Mouse (Mus musculus): ENCODE measurements around the gene Serp2.

Serp2 gene

DNA sequence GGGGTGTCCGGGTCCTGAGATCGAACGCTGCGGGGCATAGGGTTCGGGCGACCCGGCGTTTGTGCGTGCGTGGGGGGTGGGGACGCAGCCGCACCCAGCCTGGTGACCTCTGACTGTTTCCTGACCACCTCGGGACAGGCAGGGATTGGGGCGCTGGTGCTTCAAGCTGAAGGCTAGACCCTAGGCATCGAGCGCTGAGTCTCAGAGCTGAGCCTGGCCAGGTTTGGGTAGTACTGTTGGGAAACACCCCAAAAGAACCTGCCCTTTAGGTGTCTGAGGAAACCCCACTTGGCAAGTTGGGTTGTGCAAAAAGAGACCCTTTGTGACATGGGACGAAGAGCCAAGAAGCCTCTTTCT lies at the start of gene Serp2:
Gene Serp2, minus strand, starts transcription at position 38 of the 357 bp plus-strand sequence.
- no peak for DNase-seq (ENCODE audit: low spot score in 2 of 2)

GRCm38 (mm10) chr14:76605931-76606534 lies 49.3 kb upstream of the Serp2 start:
- no peak for DNase-seq (ENCODE audit: low spot score in 2 of 2)

DNA sequence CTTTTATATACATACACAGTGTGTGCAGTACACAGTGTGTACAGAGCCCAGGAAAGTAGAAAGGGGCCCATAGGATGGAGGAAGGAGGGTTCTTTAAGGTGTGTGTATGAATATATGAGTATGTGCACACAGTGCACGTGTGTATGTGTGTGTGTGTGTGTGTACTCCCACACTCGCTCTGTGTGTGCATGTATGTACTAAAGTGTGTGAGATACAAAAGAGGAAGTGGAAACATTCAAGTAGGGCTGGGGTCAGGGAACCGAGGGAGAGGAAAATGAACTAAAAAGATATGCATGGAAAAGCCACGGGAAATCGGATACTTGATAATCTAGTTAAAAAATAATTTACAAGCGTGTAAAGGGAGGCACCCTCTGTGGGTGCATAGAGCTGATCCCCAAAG lies 47.3 kb upstream of the Serp2 start:
- no peak for DNase-seq (ENCODE audit: low spot score in 2 of 2)

DNA sequence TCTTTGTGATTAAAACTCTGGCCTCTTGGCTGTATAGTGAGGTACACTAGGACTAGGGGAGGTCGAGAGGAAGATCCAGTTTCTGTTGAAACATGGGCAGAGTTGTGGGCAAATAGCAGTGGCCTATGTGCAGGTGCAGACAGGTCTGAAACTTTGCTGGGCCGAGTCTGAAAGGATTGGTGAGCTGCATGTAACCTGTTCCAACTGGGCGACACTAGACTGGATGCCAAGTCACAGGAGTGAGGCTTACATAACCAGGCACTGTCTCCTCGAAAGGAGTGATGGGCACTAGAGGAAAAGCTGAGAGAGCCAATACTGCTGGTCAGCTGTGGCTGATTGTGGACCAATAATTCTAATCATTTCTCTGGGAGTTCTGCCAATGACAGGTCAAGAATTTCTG lies 45.0 kb upstream of the Serp2 start:
- DNase-seq (ENCODE audit: low spot score in 2 of 2), result no peak

- DNase-seq (ENCODE audit: low spot score in 2 of 2), result no peak
Measured at GRCm38 (mm10) chr14:76600391-76600790, 43.7 kb upstream of the Serp2 start.

- DNase-seq (ENCODE audit: low spot score in 2 of 2), result no peak
Measured at GRCm38 (mm10) chr14:76599706-76600105, 43.0 kb upstream of the Serp2 start.

GRCm38 (mm10) chr14:76598518-76599216 lies 42.0 kb upstream of the Serp2 start:
- peak in 1 of 2 experiments; percentile 40 for DNase-seq (ENCODE audit: low spot score in 2 of 2)

GRCm38 (mm10) chr14:76597751-76598150 lies 41.1 kb upstream of the Serp2 start:
- no peak for DNase-seq (ENCODE audit: low spot score in 2 of 2)

DNA sequence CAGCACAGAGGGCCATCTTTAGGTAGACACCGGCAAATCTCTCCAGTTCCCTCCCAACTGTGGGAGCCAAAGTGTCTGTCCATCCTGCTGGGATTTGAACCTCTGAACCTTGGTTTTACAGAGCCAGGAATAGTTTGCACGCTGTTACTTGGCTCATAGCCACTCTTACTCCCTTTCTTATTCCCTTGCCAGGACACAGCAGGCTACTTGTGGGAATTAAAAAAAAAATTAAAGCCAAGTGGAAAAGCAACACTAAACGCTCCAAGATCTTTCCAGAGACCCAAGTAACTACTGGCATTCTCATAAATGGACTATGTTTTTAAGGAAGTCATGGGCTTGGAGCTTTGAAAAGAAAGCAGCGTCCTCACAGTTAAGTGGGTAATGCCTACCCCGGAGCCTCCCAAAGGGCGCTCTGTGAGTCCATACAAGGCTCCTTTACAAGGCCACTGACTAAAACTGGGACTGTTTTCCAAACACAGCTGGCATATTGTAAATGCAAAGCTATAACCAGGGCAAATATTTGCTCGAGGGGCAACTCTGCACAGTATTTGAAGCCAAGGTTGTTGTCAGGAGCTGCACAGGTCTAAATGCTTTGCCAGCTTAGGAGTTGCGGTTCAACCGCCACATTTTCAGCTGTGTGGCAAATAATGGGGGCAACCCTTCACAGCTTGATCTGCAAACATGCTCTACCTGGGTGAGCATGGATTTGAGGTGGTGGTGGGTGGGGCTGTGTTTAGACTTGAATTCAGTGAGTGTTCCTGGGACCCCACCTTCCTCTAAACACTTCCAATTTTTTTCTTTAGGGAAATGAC lies 38.6 kb upstream of the Serp2 start:
- DNase-seq (ENCODE audit: low spot score in 2 of 2), result no peak

DNA sequence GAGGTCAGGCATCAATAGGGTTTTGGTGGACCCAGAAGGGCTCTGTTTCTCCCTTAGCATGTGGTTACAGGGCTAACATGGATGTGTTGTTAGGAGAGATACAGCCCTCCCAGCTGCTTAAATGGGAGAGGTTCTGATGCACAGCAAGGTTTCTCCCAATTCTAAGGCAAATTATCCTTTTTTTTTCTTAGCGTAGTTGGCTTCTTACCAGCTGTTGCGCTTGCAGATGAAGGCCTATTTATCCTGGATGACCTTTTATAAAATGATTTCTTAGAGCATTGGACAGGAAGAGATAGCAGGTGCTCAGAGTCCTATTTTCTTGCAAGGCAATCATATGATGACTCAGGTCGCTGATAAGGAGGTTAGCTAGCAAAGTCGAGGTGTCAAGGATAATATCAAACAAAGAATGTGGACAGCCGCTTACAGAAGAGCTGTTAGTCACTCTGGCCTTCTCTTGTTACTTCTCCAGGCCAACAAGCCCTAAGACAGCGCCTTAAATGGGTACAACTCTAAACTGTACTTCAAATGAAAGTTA lies 37.7 kb upstream of the Serp2 start:
- no peak for DNase-seq (ENCODE audit: low spot score in 2 of 2)

DNA sequence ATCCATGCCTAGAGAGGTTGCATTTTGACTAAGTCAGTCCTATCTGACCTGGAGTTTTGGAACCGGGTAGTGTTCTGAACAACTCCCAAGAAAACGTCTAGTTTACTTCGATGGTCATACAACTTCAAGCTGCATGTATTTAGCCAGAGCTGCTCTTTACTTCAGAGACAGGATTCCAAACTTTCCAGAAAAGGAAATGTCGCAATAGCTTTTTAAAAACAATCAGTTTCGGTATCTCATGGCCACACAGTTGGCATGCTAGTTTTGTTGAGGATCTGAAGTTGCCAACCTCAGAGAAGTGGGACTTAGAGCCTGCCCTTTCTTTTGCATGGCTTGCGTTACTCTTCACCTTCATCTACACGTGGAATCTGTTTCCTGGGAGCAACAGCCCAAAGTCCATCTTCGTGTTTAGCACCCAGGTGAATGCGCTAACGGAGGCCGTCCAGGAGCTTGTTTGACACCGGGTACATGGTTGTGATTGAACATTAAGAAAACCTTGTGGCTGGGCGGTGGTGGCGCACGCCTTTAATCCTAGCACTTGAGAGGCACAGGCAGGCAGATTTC lies 37.0 kb upstream of the Serp2 start:
- DNase-seq (ENCODE audit: low spot score in 2 of 2), result no peak

GRCm38 (mm10) chr14:76592721-76593120 lies 36.0 kb upstream of the Serp2 start:
- DNase-seq (ENCODE audit: low spot score in 2 of 2), result no peak

DNA sequence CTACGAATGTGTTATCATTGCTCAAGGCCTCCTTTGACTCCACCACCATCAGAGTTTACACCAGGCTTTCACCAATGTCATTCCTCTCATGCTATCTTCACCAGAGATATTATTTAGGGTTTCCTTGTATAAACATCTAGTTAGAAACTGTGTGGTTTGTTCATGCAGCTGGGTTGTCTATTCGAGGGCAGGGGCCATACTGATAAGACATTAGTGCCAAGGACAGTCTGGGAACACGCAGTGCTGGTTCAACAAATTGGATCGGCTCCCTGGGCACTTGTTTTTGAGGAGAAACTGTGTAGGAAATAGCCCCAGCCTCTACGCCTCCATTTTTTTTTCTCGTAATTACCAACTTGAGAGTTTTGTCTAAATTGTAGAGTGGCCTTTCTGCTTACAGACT lies 35.4 kb upstream of the Serp2 start:
- DNase-seq (ENCODE audit: low spot score in 2 of 2), result no peak

- no peak for DNase-seq (ENCODE audit: low spot score in 2 of 2)
Measured at GRCm38 (mm10) chr14:76590134-76590533, 33.4 kb upstream of the Serp2 start.

GRCm38 (mm10) chr14:76589671-76590070 lies 33.0 kb upstream of the Serp2 start:
- no peak for DNase-seq (ENCODE audit: low spot score in 2 of 2)

DNA sequence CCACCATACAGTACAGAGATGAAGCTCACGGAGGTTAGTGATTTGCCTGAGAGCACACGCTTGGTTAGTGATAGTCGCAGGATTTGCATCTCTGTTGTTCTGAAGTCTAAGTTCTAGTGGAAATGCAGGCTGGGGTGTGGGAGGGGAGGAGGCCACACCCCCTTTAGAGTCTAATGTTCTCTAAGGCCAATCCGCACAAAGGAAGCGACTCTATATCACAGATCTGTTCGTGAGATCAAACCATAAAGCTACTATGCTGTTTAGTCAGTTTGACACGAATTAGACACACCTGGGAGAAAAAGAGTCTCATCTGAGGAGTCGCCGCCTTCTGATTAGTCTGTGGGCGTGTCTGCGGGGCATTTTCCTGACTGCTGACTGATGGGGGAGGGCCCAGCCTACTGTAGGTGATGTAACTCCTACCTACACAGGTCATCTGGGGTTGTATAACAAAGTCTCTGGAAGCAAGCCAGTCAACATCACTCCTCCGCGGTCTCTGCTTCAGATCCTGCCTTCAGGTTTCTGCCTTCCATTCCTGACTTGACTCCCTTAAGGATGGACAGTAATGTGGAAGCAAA lies 29.2 kb upstream of the Serp2 start:
- DNase-seq (ENCODE audit: low spot score in 2 of 2), result no peak

GRCm38 (mm10) chr14:76583985-76584384 lies 27.3 kb upstream of the Serp2 start:
- no peak for DNase-seq (ENCODE audit: low spot score in 2 of 2)

DNA sequence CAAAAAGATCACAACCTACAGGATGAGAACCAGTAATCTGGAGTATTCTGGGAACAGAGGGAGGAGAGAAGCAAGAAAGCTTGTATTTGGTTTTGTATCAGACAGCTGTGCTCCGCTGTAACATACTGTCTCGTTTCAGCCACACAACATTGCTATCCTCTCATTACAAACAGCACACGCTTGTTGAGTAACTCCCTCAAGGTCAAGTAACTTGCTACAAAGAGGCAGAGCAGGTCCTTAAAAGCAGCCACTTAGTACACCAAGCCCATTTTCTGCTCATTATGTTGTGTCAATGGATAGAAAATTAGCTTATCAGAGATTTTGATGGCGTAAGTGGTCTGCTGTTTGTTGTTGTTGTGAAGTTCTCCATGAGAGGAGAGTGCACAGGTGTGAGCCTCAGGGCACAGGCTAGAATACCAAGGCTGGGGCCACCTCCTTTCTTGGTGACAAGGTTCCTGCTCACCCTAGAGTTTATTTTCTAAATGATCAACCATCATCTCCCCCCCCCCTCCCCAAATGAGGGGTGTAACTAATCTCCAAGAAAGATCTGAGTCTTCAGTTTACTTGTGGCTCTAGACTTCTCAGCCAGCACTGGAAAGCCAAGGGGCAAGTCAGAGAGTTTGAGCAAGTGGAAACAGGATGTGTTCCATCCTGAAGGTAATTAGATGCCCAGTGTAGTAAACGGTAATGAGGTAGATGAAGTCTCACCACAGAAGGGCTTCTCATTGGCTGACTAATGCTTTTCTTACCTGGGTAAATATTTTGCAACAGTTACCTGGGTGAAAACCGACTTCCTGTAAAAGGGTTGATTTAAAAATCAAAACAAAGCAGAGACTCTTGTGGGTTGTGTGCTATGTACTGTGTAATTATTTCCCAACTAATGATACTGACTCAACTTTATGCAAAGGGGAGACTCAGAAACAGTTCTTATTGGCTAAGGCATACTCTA lies 25.6 kb upstream of the Serp2 start:
- no peak for DNase-seq (ENCODE audit: low spot score in 2 of 2)

- DNase-seq (ENCODE audit: low spot score in 2 of 2), result no peak
Measured at GRCm38 (mm10) chr14:76579660-76580061, 23.0 kb upstream of the Serp2 start.

GRCm38 (mm10) chr14:76577840-76578239 lies 21.2 kb upstream of the Serp2 start:
- no peak for DNase-seq (ENCODE audit: low spot score in 2 of 2)

GRCm38 (mm10) chr14:76570292-76570691 lies 13.6 kb upstream of the Serp2 start:
- DNase-seq (ENCODE audit: low spot score in 2 of 2), result no peak

Data from urinary bladder, postnatal 4 days (tissue).